Mouse (Mus musculus) stomach, postnatal 0 days (tissue): ENCODE results near the gene Gm49395.

Experiments used
- CTCF ChIP-seq: IDR thresholded peaks from 2 replicates; pipeline ENCODE4 v1.5.1; 2016; ENCODE audit warnings: antibody characterized with exemption, low read depth, mild to moderate bottlenecking, moderate library complexity
- EP300 ChIP-seq: optimal IDR thresholded peaks from 2 replicates; pipeline ENCODE3; 2016; ENCODE audit warnings: antibody characterized with exemption

DNA sequence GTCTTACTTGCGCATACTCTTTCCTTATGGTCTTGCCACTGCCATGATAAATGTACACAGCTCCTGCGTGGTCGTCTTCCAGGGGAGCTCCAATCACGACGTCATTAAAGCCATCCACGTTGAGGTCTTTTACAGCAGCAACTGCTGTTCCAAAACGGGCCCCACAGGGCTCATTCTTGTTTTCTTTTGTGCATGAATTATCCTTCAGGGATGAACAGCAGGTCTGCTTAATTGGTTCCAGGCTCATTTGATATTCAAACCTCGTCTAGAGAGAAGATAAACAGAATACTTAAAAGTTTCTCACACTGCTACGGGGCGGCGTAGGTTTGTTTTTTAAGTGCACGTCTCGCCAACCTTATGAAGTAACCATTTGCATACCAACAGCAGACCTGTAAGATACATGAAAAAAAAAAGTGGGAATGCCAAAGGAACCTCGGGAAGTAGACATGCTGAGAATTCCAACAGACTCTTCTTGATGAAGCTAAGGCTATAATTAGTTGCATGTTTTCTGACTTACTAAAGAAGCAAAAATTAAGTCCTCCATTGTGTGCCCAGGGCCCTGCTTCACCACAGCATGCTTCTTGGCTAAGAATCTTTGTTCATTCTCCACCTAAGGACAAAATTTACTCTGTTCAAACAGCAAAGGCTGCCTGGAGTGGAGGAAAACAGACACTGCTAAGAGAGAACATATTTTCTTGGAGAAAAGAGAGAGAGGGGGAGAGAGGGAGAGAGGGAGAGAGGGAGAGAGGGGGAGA lies 109.3 kb downstream of the Gm49395 start:
- TF ChIP-seq CTCF: no peak
- TF ChIP-seq EP300: no peak
